Mouse (Mus musculus): ENCODE measurements around the gene Lrrc37a. TPM values are rescaled to one million over a fixed set of nuclear protein-coding genes. Genes with fewer than 3 reads are reported as not detected.
"Not testable (repeated sequence)": the region's sequence is repeated elsewhere in the genome, so short reads cannot be mapped to it uniquely, and the experiment has no call there.

The Lrrc37a gene
- polyA plus RNA-seq (2015; fragmentation: Nextera tagmentation; extraction: Ambion mirVana), result not detected in 2 replicates

DNA sequence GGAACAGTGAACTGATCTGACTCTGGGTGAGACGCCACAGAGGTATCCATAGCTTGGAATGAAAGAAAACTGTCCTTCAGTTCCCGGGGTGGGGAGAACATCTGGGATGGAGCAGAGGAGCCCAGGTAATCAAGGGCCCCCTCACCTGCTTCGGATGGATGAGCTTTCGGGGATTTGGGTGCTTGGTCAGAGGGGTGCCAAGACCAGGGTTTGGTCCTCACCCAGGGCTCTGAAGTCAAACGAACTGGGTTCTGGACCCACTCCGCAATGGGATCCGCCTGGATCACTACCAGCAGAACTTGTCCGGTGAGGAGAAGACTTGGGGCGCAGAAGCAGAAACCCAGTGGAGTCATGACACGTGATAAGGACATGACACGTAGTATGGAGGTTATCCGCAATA is at the start of gene Lrrc37a:
TSS of gene Lrrc37a (minus strand) at position 101 of the 400 bp plus-strand sequence.
- Histone ChIP-seq H3K4me1 (no peaks in the 10 kb centered on the region), H3K9ac (no peak within 1 kb of the TSS), H3K9me3 (replicated peaks) (no peaks in the 10 kb centered on the region), H3K27me3 (no peaks in the 10 kb centered on the region), H3K36me3 (no peaks in the 10 kb centered on the region), H3K4me3 (replicated peaks) (no peak within 1 kb of the TSS), H3K27ac (replicated peaks) (no peak within 1 kb of the TSS), H3K4me2 (replicated peaks) (no peak within 1 kb of the TSS)
- ATAC-seq (ENCODE audit: insufficient number of reproducible peaks, low FRiP score, low TSS enrichment, low read depth), result no peak
- WGBS, result 87% methylated on average over 12 of the region's 12 CpGs

DNA sequence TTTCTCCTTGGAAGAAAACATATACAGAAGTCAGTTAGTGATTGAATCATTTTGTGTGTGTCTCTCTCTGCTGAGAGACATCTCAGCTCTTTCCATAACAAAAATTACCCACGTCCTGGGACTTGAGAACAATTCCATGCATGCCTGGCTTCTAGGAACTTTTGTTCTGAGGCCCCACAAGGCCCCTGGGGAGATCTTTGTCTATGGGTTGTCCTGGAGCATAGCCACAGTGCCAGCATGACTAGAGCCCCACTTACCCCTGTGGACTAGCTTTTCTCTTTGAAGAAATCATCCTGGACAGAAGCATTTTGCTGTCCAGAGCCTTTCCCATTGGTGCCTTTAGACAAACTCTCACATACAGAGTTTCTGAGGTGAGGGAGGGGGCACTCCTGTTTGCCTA is 30.6 kb upstream of the Lrrc37a start:
- H3K9me3 ChIP-seq (replicated peaks); H3K36me3 ChIP-seq; H3K4me2 ChIP-seq (replicated peaks); H3K4me1 ChIP-seq; ATAC-seq (ENCODE audit: insufficient number of reproducible peaks, low FRiP score, low TSS enrichment, low read depth); H3K27me3 ChIP-seq; H3K9ac ChIP-seq; H3K27ac ChIP-seq (replicated peaks); H3K4me3 ChIP-seq (replicated peaks): not testable (repeated sequence)
- 23% methylated on average over 1 of the region's 1 CpGs for WGBS

DNA sequence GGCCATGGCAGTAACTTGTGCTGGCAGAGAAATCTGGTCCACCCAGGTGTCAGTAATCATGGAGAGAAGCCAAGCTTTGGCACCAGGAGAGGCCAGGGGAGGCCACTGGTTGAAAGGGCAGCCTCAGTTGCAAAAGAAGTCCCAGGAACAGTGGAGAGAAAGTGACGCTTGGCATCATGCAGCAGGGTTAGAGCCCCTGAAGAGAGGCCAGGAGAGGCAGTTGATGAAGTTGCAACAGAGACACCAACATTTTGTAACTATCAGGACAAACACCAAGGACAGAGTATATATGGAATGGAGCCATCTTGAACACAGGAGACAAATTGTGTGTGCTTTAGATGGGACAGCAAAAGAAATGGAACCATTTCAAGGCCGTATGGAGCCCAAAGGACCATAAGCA is 7.7 kb upstream of the Lrrc37a start:
- no peak overlapping the region for H3K4me2 ChIP-seq (replicated peaks)
- H3K9me3 ChIP-seq (replicated peaks), result no peaks in the 10 kb centered on the region
- no peak overlapping the region for H3K9ac ChIP-seq
- ATAC-seq (ENCODE audit: insufficient number of reproducible peaks, low FRiP score, low TSS enrichment, low read depth), result no peak
- no peaks in the 10 kb centered on the region for H3K4me1 ChIP-seq
- whole genome bisulfite sequencing, result 71% methylated on average over 2 of the region's 2 CpGs
- no peak overlapping the region for H3K27ac ChIP-seq (replicated peaks)
- H3K27me3 ChIP-seq, result no peaks in the 10 kb centered on the region
- H3K36me3 ChIP-seq, result no peaks in the 10 kb centered on the region
- no peak overlapping the region for H3K4me3 ChIP-seq (replicated peaks)

DNA sequence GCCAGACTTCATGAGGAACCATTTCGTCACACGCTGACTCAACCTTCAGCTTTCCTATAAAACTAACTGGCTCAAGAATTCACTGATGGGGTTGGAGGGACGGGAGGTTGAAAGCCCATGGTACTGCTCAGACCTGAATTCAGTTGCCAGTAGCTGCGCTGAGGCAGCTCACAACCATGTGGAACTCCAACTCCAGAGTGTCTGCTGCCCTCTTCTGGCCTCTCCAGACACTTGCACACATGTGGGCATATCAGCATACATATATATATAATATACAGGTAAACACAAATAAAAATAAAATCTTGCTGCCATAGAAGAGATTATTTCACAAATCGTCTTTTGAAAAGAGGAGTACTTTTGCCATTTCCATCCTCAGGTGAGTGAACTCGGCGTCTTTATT is 40.0 kb downstream of the Lrrc37a start:
- H3K9ac ChIP-seq, result no peak overlapping the region
- no peak for ATAC-seq (ENCODE audit: insufficient number of reproducible peaks, low FRiP score, low TSS enrichment, low read depth)
- H3K9me3 ChIP-seq (replicated peaks), result no peaks in the 10 kb centered on the region
- H3K27ac ChIP-seq (replicated peaks), result no peak overlapping the region
- WGBS, result 70% methylated on average over 7 of the region's 7 CpGs
- H3K4me2 ChIP-seq (replicated peaks), result no peak overlapping the region
- H3K27me3 ChIP-seq, result no peaks in the 10 kb centered on the region
- no peaks in the 10 kb centered on the region for H3K36me3 ChIP-seq
- no peak overlapping the region for H3K4me3 ChIP-seq (replicated peaks)
- no peaks in the 10 kb centered on the region for H3K4me1 ChIP-seq

DNA sequence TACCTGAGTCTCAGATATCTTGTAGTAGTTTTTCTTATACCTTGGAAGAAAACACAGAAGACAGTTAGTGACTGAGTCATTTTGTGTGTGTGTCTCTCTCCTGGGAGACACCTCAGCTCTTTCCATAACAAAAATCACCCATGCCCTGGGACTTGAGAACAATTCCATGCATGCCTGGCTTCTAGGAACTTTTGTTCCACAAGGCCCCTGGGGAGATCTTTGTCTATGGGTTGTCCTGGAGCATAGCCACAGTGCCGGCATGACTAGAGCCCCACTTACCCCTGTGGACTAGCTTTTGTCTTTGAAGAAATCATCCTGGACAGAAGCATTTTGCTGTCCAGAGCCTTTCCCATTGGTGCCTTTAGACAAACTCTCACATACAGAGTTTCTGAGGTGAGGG is 53.3 kb downstream of the Lrrc37a start:
- H3K4me1 ChIP-seq; H3K4me2 ChIP-seq (replicated peaks); H3K4me3 ChIP-seq (replicated peaks); H3K36me3 ChIP-seq; H3K9ac ChIP-seq; H3K27me3 ChIP-seq; H3K9me3 ChIP-seq (replicated peaks); ATAC-seq (ENCODE audit: insufficient number of reproducible peaks, low FRiP score, low TSS enrichment, low read depth); H3K27ac ChIP-seq (replicated peaks): not testable (repeated sequence)
- 71% methylated on average over 1 of the region's 1 CpGs for WGBS

DNA sequence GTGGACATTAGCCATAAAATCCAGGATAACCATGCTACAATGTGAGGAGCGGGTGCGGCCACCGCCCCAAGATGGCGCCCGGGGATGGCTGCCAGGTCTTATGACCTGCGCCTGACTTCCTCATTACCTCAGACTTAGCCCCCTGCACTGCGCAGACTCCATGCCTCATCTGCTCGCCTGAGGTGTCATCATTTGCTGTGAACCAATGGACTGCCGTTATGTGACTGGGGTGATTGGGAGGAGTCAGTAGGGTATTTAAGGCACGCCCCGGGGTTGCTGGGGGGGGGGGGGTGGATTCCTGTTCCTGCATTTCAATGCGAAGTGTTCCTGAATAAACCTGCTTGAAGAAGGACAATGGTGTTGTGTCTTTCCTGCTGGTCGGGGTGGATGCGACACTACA is 54.7 kb downstream of the Lrrc37a start:
- H3K9ac ChIP-seq; H3K4me1 ChIP-seq; H3K4me3 ChIP-seq (replicated peaks); H3K27ac ChIP-seq (replicated peaks); H3K9me3 ChIP-seq (replicated peaks); H3K36me3 ChIP-seq; ATAC-seq (ENCODE audit: insufficient number of reproducible peaks, low FRiP score, low TSS enrichment, low read depth); H3K4me2 ChIP-seq (replicated peaks); H3K27me3 ChIP-seq: not testable (repeated sequence)
- 92% methylated on average over 14 of the region's 14 CpGs for WGBS

DNA sequence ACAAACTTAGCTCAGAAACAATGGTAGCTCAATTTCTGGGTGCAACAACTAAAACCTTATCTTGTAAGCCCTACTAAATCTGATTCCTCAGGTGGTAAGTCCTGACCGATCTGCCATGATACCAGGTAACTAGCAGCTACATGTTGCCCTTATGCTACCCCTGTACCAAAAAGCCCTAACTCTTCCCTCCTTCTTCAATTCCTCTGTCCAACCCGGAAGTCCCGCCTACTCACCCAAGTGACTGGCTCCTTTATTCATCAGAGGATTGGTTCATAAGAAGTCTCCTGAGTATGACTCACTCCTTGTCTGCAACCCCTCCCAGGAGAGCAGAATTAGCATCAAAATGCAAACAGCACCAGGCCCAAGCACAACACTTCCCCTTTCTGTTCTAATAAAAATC is 60.7 kb downstream of the Lrrc37a start:
- no peak overlapping the region for H3K9ac ChIP-seq
- no peak overlapping the region for H3K27ac ChIP-seq (replicated peaks)
- 89% methylated on average over 3 of the region's 3 CpGs for WGBS

DNA sequence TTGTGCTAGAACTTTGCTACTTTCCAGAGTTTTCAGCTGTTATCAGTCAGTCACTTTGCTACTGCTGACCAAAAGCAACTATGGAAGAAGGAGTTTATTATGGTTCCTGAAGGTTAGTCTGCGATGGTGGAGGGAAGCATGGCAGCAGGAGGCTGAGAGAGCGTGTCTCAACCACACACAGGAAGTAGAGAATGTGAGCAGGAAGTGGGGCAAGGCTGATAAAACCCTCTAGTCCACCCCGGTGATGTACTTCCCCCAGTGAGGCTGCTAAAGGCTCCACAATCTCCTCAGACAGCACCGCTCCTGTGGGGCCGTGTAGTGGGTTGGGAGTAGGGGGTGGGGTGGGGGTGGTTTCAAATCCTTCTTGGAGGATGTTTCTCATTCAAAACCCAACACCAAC is 68.1 kb downstream of the Lrrc37a start:
- Histone ChIP-seq H3K9me3 (replicated peaks) (no peaks in the 10 kb centered on the region), H3K27me3 (no peaks in the 10 kb centered on the region), H3K4me3 (replicated peaks) (no peak overlapping the region), H3K4me2 (replicated peaks) (no peak overlapping the region), H3K27ac (replicated peaks) (no peak overlapping the region), H3K4me1 (no peaks in the 10 kb centered on the region), H3K36me3 (no peaks in the 10 kb centered on the region), H3K9ac (no peak overlapping the region)
- ATAC-seq (ENCODE audit: insufficient number of reproducible peaks, low FRiP score, low TSS enrichment, low read depth), result no peak
- WGBS, result 82% methylated on average over 5 of the region's 5 CpGs

More for the DNA sequence above, 60.7 kb downstream of the Lrrc37a start:
- Histone ChIP-seq H3K36me3 (no peaks in the 10 kb centered on the region), H3K4me3 (replicated peaks) (no peak overlapping the region), H3K4me1 (no peaks in the 10 kb centered on the region), H3K27me3 (no peaks in the 10 kb centered on the region), H3K9me3 (replicated peaks) (no peaks in the 10 kb centered on the region), H3K4me2 (replicated peaks) (no peak overlapping the region)
- no peak for ATAC-seq (ENCODE audit: insufficient number of reproducible peaks, low FRiP score, low TSS enrichment, low read depth)

DNA sequence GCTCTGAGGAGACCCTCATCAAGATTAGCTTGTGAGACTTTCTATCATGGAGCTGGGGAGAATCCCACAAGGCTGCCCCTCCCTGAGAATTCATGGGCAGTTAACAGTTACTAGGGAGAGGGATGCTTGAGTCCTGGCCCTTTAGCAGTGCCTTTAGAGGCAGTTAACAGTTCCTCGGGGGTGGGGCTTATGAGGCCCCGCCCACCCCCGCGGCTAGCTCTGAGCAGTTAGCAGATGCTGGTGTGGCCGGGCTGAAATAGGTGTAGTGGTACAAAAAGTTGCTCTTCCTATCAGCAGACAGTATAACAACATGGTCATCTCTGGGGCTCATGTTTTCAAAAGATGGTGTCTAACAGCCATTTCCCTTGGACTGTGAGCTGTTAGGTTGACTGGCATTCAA is 79.4 kb downstream of the Lrrc37a start:
- Histone ChIP-seq H3K4me3 (replicated peaks) (no peak overlapping the region), H3K9ac (no peak overlapping the region), H3K27ac (replicated peaks) (no peak overlapping the region), H3K9me3 (replicated peaks) (no peaks in the 10 kb centered on the region), H3K4me1 (no peaks in the 10 kb centered on the region), H3K36me3 (no peaks in the 10 kb centered on the region), H3K27me3 (no peaks in the 10 kb centered on the region), H3K4me2 (replicated peaks) (no peak overlapping the region)
- no peak for ATAC-seq (ENCODE audit: insufficient number of reproducible peaks, low FRiP score, low TSS enrichment, low read depth)
- 30% methylated on average over 5 of the region's 5 CpGs for WGBS

DNA sequence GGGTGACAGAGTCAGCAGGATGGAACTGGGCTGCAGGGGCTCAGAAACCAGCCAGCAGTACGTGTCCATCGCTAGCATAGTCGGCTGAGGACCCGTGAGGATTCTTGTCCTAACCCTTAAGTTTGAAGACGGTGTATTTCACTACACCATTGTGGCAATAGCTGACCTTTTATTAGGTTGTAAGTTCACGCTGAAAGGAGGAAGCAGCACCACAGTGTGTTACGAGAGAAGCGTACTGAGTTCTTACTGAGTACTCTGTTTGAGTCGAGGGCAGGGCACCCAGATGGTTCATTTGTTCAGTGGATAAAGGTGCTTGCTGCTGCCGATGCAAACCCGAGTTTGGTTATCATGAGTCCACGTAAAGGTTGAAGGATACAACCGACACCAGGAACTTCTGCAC is 84.7 kb downstream of the Lrrc37a start:
- H3K4me1 ChIP-seq, result no peaks in the 10 kb centered on the region
- H3K4me3 ChIP-seq (replicated peaks), result no peak overlapping the region
- H3K9me3 ChIP-seq (replicated peaks), result no peaks in the 10 kb centered on the region
- no peak for ATAC-seq (ENCODE audit: insufficient number of reproducible peaks, low FRiP score, low TSS enrichment, low read depth)
- H3K9ac ChIP-seq, result no peak overlapping the region
- no peaks in the 10 kb centered on the region for H3K36me3 ChIP-seq
- H3K27me3 ChIP-seq, result no peaks in the 10 kb centered on the region
- no peak overlapping the region for H3K27ac ChIP-seq (replicated peaks)
- 84% methylated on average over 13 of the region's 13 CpGs for WGBS
- no peak overlapping the region for H3K4me2 ChIP-seq (replicated peaks)

DNA sequence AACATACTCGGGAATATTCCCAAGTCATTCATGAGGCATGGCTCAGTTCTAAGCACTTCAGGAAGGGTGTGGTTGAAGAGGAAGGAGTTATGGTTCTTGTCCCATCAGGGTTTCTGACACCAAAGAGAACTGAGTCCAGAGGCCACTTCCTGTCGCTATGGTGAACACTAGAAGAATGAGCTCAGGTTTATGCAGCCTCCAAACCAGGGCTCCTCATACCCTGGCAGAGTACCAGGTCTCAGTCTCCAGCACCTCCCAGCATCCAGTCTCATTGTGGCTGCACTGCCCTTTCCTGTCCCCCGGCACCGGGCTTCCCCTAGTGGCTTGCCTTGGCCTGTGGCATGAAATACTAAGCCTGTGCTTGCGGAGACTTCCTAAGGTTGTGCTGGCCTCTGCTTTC is 85.2 kb downstream of the Lrrc37a start:
- Histone ChIP-seq H3K9ac (no peak overlapping the region), H3K4me3 (replicated peaks) (no peak overlapping the region), H3K9me3 (replicated peaks) (no peaks in the 10 kb centered on the region), H3K4me2 (replicated peaks) (no peak overlapping the region), H3K4me1 (no peaks in the 10 kb centered on the region), H3K36me3 (no peaks in the 10 kb centered on the region), H3K27me3 (0 out of 2 replicates have a peak, but pooled peaks cover 2% of the 10 kb centered on the region), H3K27ac (replicated peaks) (no peak overlapping the region)
- 67% methylated on average over 5 of the region's 5 CpGs for WGBS
- ATAC-seq (ENCODE audit: insufficient number of reproducible peaks, low FRiP score, low TSS enrichment, low read depth), result no peak

DNA sequence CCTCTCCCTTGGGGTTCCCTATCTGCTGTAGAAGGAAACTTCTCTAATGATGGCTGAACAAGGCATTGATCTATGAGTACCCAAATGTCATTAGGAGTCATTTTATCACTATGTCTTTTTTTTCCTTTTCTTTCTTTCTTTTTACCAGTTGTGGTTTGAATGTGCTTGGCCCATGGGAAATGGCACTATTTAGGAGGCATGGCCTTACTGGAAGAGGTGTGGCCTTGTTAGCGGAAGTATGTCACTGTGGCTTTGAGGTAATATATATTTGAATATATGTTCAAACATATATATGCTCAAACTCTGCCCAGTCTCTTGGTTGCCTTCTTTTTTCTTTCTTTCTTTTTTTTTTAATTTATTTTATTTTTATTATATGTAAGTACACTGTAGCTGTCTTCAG is 90.9 kb downstream of the Lrrc37a start:
- 82% methylated on average over 1 of the region's 1 CpGs for WGBS
- no peaks in the 10 kb centered on the region for H3K9me3 ChIP-seq (replicated peaks)
- H3K4me2 ChIP-seq (replicated peaks), result no peak overlapping the region

More for the DNA sequence above, 90.9 kb downstream of the Lrrc37a start:
- H3K4me3 ChIP-seq (replicated peaks), result peak overlapping the region; percentile 90; the same call in 1 of the 2 replicates
- peaks cover 22% of the 10 kb centered on the region for H3K4me1 ChIP-seq
- H3K36me3 ChIP-seq, result no peaks in the 10 kb centered on the region
- no peak overlapping the region for H3K9ac ChIP-seq
- H3K27me3 ChIP-seq, result 0 out of 2 replicates have a peak, but pooled peaks cover 3% of the 10 kb centered on the region
- no peak overlapping the region for H3K27ac ChIP-seq (replicated peaks)
- no peak for ATAC-seq (ENCODE audit: insufficient number of reproducible peaks, low FRiP score, low TSS enrichment, low read depth)

All from embryonic facial prominence, embryonic 15.5 days (tissue).